Mouse (Mus musculus): ENCODE measurements around the gene St7. TPM values are rescaled to one million over a fixed set of nuclear protein-coding genes. Genes with fewer than 3 reads are reported as not detected.

The St7 gene
- polyA plus RNA-seq (2012; rRNA removed), result 62.0 and 71.4 TPM in 2 replicates

- no peak for DNase-seq (ENCODE audit: low read depth)
- TF ChIP-seq POLR2A (IDR thresholded peaks at IDR 0.05; ENCODE audit: borderline replicate concordance, extremely low read depth, insufficient read depth, insufficient read length, poor library complexity, severe bottlenecking) (no peak), CTCF (IDR thresholded peaks at IDR 0.05; ENCODE audit: borderline replicate concordance, extremely low read depth, insufficient read depth, insufficient read length) (no peak)
Observed at GRCm38 (mm10) chr6:17692647-17693046, at the start of gene St7. Gene St7, plus strand, starts transcription at chr6:17692933.

- TF ChIP-seq CTCF (IDR thresholded peaks at IDR 0.05; ENCODE audit: borderline replicate concordance, extremely low read depth, insufficient read depth, insufficient read length) (no peak), POLR2A (IDR thresholded peaks at IDR 0.05; ENCODE audit: borderline replicate concordance, extremely low read depth, insufficient read depth, insufficient read length, poor library complexity, severe bottlenecking) (no peak)
- no peak for DNase-seq (ENCODE audit: low read depth)
Observed at GRCm38 (mm10) chr6:17646107-17646506, 46.6 kb upstream of the St7 start.

GRCm38 (mm10) chr6:17652132-17652531 lies 40.6 kb upstream of the St7 start:
- no peak for DNase-seq (ENCODE audit: low read depth)
- TF ChIP-seq POLR2A (IDR thresholded peaks at IDR 0.05; ENCODE audit: borderline replicate concordance, extremely low read depth, insufficient read depth, insufficient read length, poor library complexity, severe bottlenecking) (no peak), CTCF (IDR thresholded peaks at IDR 0.05; ENCODE audit: borderline replicate concordance, extremely low read depth, insufficient read depth, insufficient read length) (no peak)

GRCm38 (mm10) chr6:17655080-17655479 lies 37.7 kb upstream of the St7 start:
- no peak for TF ChIP-seq POLR2A (IDR thresholded peaks at IDR 0.05; ENCODE audit: borderline replicate concordance, extremely low read depth, insufficient read depth, insufficient read length, poor library complexity, severe bottlenecking)
- DNase-seq (ENCODE audit: low read depth), result no peak

GRCm38 (mm10) chr6:17657308-17657707 lies 35.4 kb upstream of the St7 start:
- TF ChIP-seq CTCF (IDR thresholded peaks at IDR 0.05; ENCODE audit: borderline replicate concordance, extremely low read depth, insufficient read depth, insufficient read length) (no peak), POLR2A (IDR thresholded peaks at IDR 0.05; ENCODE audit: borderline replicate concordance, extremely low read depth, insufficient read depth, insufficient read length, poor library complexity, severe bottlenecking) (no peak)
- DNase-seq (ENCODE audit: low read depth), result peak; percentile 74

GRCm38 (mm10) chr6:17665348-17665747 lies 27.4 kb upstream of the St7 start:
- DNase-seq (ENCODE audit: low read depth), result no peak
- TF ChIP-seq POLR2A (IDR thresholded peaks at IDR 0.05; ENCODE audit: borderline replicate concordance, extremely low read depth, insufficient read depth, insufficient read length, poor library complexity, severe bottlenecking), result no peak
- no peak for TF ChIP-seq CTCF (IDR thresholded peaks at IDR 0.05; ENCODE audit: borderline replicate concordance, extremely low read depth, insufficient read depth, insufficient read length)

GRCm38 (mm10) chr6:17666024-17666423 lies 26.7 kb upstream of the St7 start:
- no peak for DNase-seq (ENCODE audit: low read depth)
- TF ChIP-seq POLR2A (IDR thresholded peaks at IDR 0.05; ENCODE audit: borderline replicate concordance, extremely low read depth, insufficient read depth, insufficient read length, poor library complexity, severe bottlenecking), result no peak
- no peak for TF ChIP-seq CTCF (IDR thresholded peaks at IDR 0.05; ENCODE audit: borderline replicate concordance, extremely low read depth, insufficient read depth, insufficient read length)

- TF ChIP-seq CTCF (IDR thresholded peaks at IDR 0.05; ENCODE audit: borderline replicate concordance, extremely low read depth, insufficient read depth, insufficient read length), result no peak
- no peak for TF ChIP-seq POLR2A (IDR thresholded peaks at IDR 0.05; ENCODE audit: borderline replicate concordance, extremely low read depth, insufficient read depth, insufficient read length, poor library complexity, severe bottlenecking)
- DNase-seq (ENCODE audit: low read depth), result no peak
Observed at GRCm38 (mm10) chr6:17667813-17668212, 24.9 kb upstream of the St7 start.

- no peak for DNase-seq (ENCODE audit: low read depth)
- TF ChIP-seq CTCF (IDR thresholded peaks at IDR 0.05; ENCODE audit: borderline replicate concordance, extremely low read depth, insufficient read depth, insufficient read length), result no peak
- no peak for TF ChIP-seq POLR2A (IDR thresholded peaks at IDR 0.05; ENCODE audit: borderline replicate concordance, extremely low read depth, insufficient read depth, insufficient read length, poor library complexity, severe bottlenecking)
Observed at GRCm38 (mm10) chr6:17668334-17668733, 24.4 kb upstream of the St7 start.

- no peak for TF ChIP-seq CTCF (IDR thresholded peaks at IDR 0.05; ENCODE audit: borderline replicate concordance, extremely low read depth, insufficient read depth, insufficient read length)
- no peak for TF ChIP-seq POLR2A (IDR thresholded peaks at IDR 0.05; ENCODE audit: borderline replicate concordance, extremely low read depth, insufficient read depth, insufficient read length, poor library complexity, severe bottlenecking)
- no peak for DNase-seq (ENCODE audit: low read depth)
Observed at GRCm38 (mm10) chr6:17669826-17670225, 22.9 kb upstream of the St7 start.

GRCm38 (mm10) chr6:17675019-17675756 lies 17.5 kb upstream of the St7 start:
- peak; percentile 91 for DNase-seq (ENCODE audit: low read depth)
- TF ChIP-seq POLR2A (IDR thresholded peaks at IDR 0.05; ENCODE audit: borderline replicate concordance, extremely low read depth, insufficient read depth, insufficient read length, poor library complexity, severe bottlenecking) (no peak), CTCF (IDR thresholded peaks at IDR 0.05; ENCODE audit: borderline replicate concordance, extremely low read depth, insufficient read depth, insufficient read length) (peak; percentile 87)

GRCm38 (mm10) chr6:17677008-17677407 lies 15.7 kb upstream of the St7 start:
- TF ChIP-seq CTCF (IDR thresholded peaks at IDR 0.05; ENCODE audit: borderline replicate concordance, extremely low read depth, insufficient read depth, insufficient read length) (no peak), POLR2A (IDR thresholded peaks at IDR 0.05; ENCODE audit: borderline replicate concordance, extremely low read depth, insufficient read depth, insufficient read length, poor library complexity, severe bottlenecking) (no peak)
- DNase-seq (ENCODE audit: low read depth), result no peak
